Mouse (Mus musculus) embryonic fibroblast, embryonic 13.5 days (primary cell): ENCODE measurements around the gene Zbtb39.

Experiments
- CTCF ChIP-seq: IDR thresholded peaks from 2 replicates; pipeline ENCODE4 v1.5.1; 2011; ENCODE audit warnings: mild to moderate bottlenecking, control low read depth, low read length, moderate library complexity, borderline replicate concordance; ENCODE audit not compliant: insufficient read depth
- POLR2A ChIP-seq: IDR thresholded peaks from 2 replicates; pipeline ENCODE4 v1.6.1; 2011; ENCODE audit warnings: low read depth, mild to moderate bottlenecking, control low read depth, low read length, moderate library complexity

DNA sequence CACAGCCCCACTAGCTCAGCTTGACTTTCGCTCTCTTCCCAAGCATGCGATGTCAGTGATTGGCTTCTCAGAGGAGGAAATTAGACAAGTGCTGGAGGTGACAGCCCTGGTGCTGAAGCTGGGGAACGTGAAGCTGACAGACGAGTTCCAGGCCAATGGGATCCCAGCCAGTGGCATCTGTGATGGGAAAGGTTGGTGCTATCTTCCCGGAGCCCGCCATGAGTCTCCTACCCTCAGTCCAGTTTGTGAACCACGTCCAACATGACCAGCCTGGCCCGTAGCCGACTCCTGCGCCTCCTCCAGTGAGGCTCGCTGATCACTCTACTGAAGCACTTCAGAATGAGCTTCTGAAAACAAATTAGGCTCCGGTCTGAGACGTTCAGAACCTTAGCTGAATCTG, 29.0 kb upstream of the Zbtb39 start:
- TF ChIP-seq CTCF (no peak), POLR2A (no peak)
